Comparison of ENCODE assay signal across 30 mouse cellular contexts in genomic region chr13:51582204-51582603, GRCm38 (mm10). TPM values are rescaled to one million over a fixed set of nuclear protein-coding genes. Genes with fewer than 3 reads are reported as not detected.
A peak's percentile ranks its signal among the peaks of the same experiment; 100 is the strongest.
DNase-seq lines count a peak whose midpoint lies in the region; ATAC-seq and TF ChIP-seq lines count a peak whose summit lies in the region.
"Had no signal": no experiment of that assay in that cellular context is flagged by ENCODE, and none has a peak within 500 bp of the region (broad histone marks: within the 10 kb centered on the region; RNA-seq: fewer than 3 reads in every experiment).

No protein-coding gene starts in this region.

- H3K79me2 ChIP-seq in liver, adult 2 months (ENCODE audit: control insufficient read depth, insufficient read depth, low read length): no peaks in the 10 kb centered on the region

- intact Hi-C loops in gastrocnemius, adult 2 months (cut with DNase I): no loop called here

- no peak for ATAC-seq in forebrain, embryonic 12.5 days (ENCODE audit: low FRiP score)
- no peak for ATAC-seq in liver, embryonic 12.5 days
- ATAC-seq: activated CD4-positive, CD25-positive, alpha-beta regulatory T cell, adult 4 months; forebrain, embryonic 14.5 days; forebrain, postnatal 0 days; hindbrain, postnatal 0 days; inflammation-experienced regulatory T-cells, adult 6 months; intestine, embryonic 16.5 days had no signal

- no peak for TF ChIP-seq CTCF in liver, adult 2 months (IDR thresholded peaks at IDR 0.05; ENCODE audit: low read depth, low read length)
- no peak for TF ChIP-seq CTCF in gastrocnemius, adult 2 months (IDR thresholded peaks at IDR 0.05)

- H3K4me2 ChIP-seq in forebrain, embryonic 12.5 days: no peak overlapping the region
- no peak overlapping the region for H3K4me2 ChIP-seq in liver, embryonic 12.5 days
- H3K4me2 ChIP-seq: embryonic facial prominence, embryonic 13.5 days; heart, embryonic 11.5 days; hindbrain, embryonic 14.5 days had no signal

- H3K9ac ChIP-seq in forebrain, embryonic 12.5 days: no peak overlapping the region
- H3K9ac ChIP-seq in liver, adult 2 months (ENCODE audit: low read depth, low read length): no peak overlapping the region
- H3K9ac ChIP-seq in liver, embryonic 12.5 days: no peak overlapping the region
- H3K9ac ChIP-seq: embryonic facial prominence, embryonic 13.5 days; forebrain, postnatal 0 days; hindbrain, embryonic 14.5 days had no signal

- no peak for TF ChIP-seq POLR2A in liver, adult 2 months (IDR thresholded peaks at IDR 0.05; ENCODE audit: extremely low read depth, insufficient read depth, low read length)

- H3K4me3 ChIP-seq in forebrain, embryonic 10.5 days: no peak overlapping the region
- no peak overlapping the region for H3K4me3 ChIP-seq in forebrain, embryonic 12.5 days (replicated peaks)
- no peak overlapping the region for H3K4me3 ChIP-seq in liver, adult 2 months (ENCODE audit: insufficient read depth, low read depth, low read length)
- no peak overlapping the region for H3K4me3 ChIP-seq in liver, embryonic 12.5 days
- H3K4me3 ChIP-seq in gastrocnemius, adult 2 months: no peak overlapping the region
- H3K4me3 ChIP-seq: embryonic facial prominence, embryonic 10.5 days; embryonic facial prominence, embryonic 13.5 days; erythroblast, embryonic 14.5 days; heart, adult 2 months had no signal

- no peaks in the 10 kb centered on the region for H3K27me3 ChIP-seq in forebrain, embryonic 10.5 days (ENCODE audit: poor library complexity, severe bottlenecking)
- no peaks in the 10 kb centered on the region for H3K27me3 ChIP-seq in forebrain, embryonic 12.5 days
- no peaks in the 10 kb centered on the region for H3K27me3 ChIP-seq in liver, adult 2 months (ENCODE audit: control insufficient read depth, insufficient read depth, low read length)
- H3K27me3 ChIP-seq in liver, embryonic 12.5 days (replicated peaks): peaks cover 30% of the 10 kb centered on the region
- H3K27me3 ChIP-seq: embryonic facial prominence, embryonic 13.5 days had no signal

- H3K9me3 ChIP-seq in forebrain, embryonic 10.5 days: peaks cover 9% of the 10 kb centered on the region
- no peaks in the 10 kb centered on the region for H3K9me3 ChIP-seq in forebrain, embryonic 12.5 days
- peaks cover 3% of the 10 kb centered on the region; the same call in 1 of the 2 replicates for H3K9me3 ChIP-seq in liver, embryonic 12.5 days (replicated peaks)

- WGBS in forebrain, embryonic 10.5 days: 69% methylated on average over 2 of the region's 2 CpGs
- WGBS in forebrain, embryonic 12.5 days: 70% methylated on average over 2 of the region's 2 CpGs
- WGBS in liver, adult 2 months: 46% methylated on average over 2 of the region's 2 CpGs
- WGBS in liver, embryonic 12.5 days (ENCODE audit: insufficient replicate concordance): 46% methylated on average over 2 of the region's 2 CpGs

- H3K36me3 ChIP-seq in forebrain, embryonic 10.5 days (replicated peaks): no peaks in the 10 kb centered on the region
- no peaks in the 10 kb centered on the region for H3K36me3 ChIP-seq in forebrain, embryonic 12.5 days (replicated peaks)
- H3K36me3 ChIP-seq in liver, adult 2 months (ENCODE audit: control insufficient read depth, insufficient read depth, low read length): no peaks in the 10 kb centered on the region
- H3K36me3 ChIP-seq in liver, embryonic 12.5 days: no peaks in the 10 kb centered on the region
- H3K36me3 ChIP-seq: embryonic facial prominence, embryonic 10.5 days; embryonic facial prominence, embryonic 13.5 days had no signal

- H3K4me1 ChIP-seq in forebrain, embryonic 10.5 days: peaks cover 31% of the 10 kb centered on the region
- peaks cover 27% of the 10 kb centered on the region for H3K4me1 ChIP-seq in forebrain, embryonic 12.5 days
- peaks cover 3% of the 10 kb centered on the region for H3K4me1 ChIP-seq in liver, adult 2 months (ENCODE audit: control insufficient read depth, insufficient read depth, low read length)
- no peaks in the 10 kb centered on the region for H3K4me1 ChIP-seq in liver, embryonic 12.5 days

- H3K27ac ChIP-seq in forebrain, embryonic 10.5 days: peak overlapping the region; percentile 84; the same call in 1 of the 2 replicates
- no peak overlapping the region for H3K27ac ChIP-seq in forebrain, embryonic 12.5 days
- no peak overlapping the region for H3K27ac ChIP-seq in liver, adult 2 months (replicated peaks; ENCODE audit: insufficient read depth, low read depth, low read length)
- H3K27ac ChIP-seq in liver, embryonic 12.5 days: no peak overlapping the region
- H3K27ac ChIP-seq in gastrocnemius, adult 2 months: no peak overlapping the region
- H3K27ac ChIP-seq: embryonic facial prominence, embryonic 10.5 days; embryonic facial prominence, embryonic 13.5 days; heart, adult 2 months; hindbrain, embryonic 14.5 days; hindbrain, postnatal 0 days had no signal

- peak; percentile 29 to 61 for DNase-seq in adrenal gland, adult (ENCODE audit: inconsistent age in 2 of 2, low spot score in 1 of 2)
- DNase-seq in adrenal gland, adult 18-20 months (ENCODE audit: low spot score in 2 of 2): no peak
- DNase-seq in forebrain, embryonic 10.5 days (ENCODE audit: extremely low spot score, low spot score): no peak
- peak; percentile 43 for DNase-seq in liver, adult 2 months (ENCODE audit: extremely low read depth, low read depth, low spot score)
- DNase-seq in adrenal gland, postnatal 36 days: peak; percentile 47 to 50
- DNase-seq in gastrocnemius, adult 2 months: no peak
- DNase-seq: cerebellum, adult 11-12 months; cerebellum, adult 8-10 months; cerebellum, postnatal 10 days; cerebellum, postnatal 36 days; embryo, embryonic 11 days; forebrain, postnatal 0 days; gastrocnemius, postnatal 25 days; heart, adult 2 months; heart, postnatal 10 days; heart, postnatal 4 days; kidney, adult 18-20 months had no signal

RNA-seq across cellular contexts. Expression of gene Shc3, which starts 13.0 kb away (rescaled TPM):
- total RNA-seq in adrenal gland, adult 18-20 months (2021): 1 to 10 TPM in 1 of 2 experiments, under 1 TPM in 1; 0.83 to 1.3 TPM
- 2.2 and 3.1 TPM in 2 replicates for polyA plus RNA-seq in forebrain, embryonic 10.5 days (2016; fragmentation: Nextera tagmentation; extraction: Ambion mirVana)
- 7.9 and 9.6 TPM in 2 replicates for polyA plus RNA-seq in forebrain, embryonic 12.5 days (2016; fragmentation: Nextera tagmentation; extraction: Ambion mirVana)
- 0.09 and 0.13 TPM in 2 replicates for total RNA-seq in liver, adult 2 months (2014; rRNA removed)
- not detected in 2 replicates for polyA plus RNA-seq in liver, adult 2 months (2012; rRNA removed)
- not detected in 2 replicates for polyA plus RNA-seq in liver, embryonic 12.5 days (2016; fragmentation: Nextera tagmentation; extraction: Ambion mirVana)
- 1 to 10 TPM; 1.0 to 1.2 TPM for total RNA-seq in adrenal gland, postnatal 36 days (2021)
- total RNA-seq in gastrocnemius, adult 2 months (2021): 1 to 10 TPM in 1 of 2 experiments, under 1 TPM in 1; 0.59 to 1.4 TPM
- polyA plus RNA-seq: activated CD4-positive, CD25-positive, alpha-beta regulatory T cell, adult 4 months; erythroblast, embryonic 14.5 days; heart, embryonic 14.5 days; inflammation-experienced regulatory T-cells, adult 6 months had no signal

Comparison
In these comparisons a context has a peak if more than half of its experiments do, and no peak if none do; other contexts are left out.
1. DNase-seq: peak in adrenal gland, adult (2 of 2), liver, adult 2 months (single experiment) and adrenal gland, postnatal 36 days (2 of 2); none in adrenal gland, adult 18-20 months (0 of 2), forebrain, embryonic 10.5 days (single experiment) and gastrocnemius, adult 2 months (single experiment).